Mouse (Mus musculus) spleen, embryonic (tissue): ENCODE measurements around the gene Col25a1.

Source experiments
- CTCF ChIA-PET: fragments of 350-600 bp; sonication (Branson Sonifier 250); formaldehyde crosslinking; loops from one replicate; lab custom pipeline; 2022; lab: Charles Lee

The Col25a1 gene

DNA sequence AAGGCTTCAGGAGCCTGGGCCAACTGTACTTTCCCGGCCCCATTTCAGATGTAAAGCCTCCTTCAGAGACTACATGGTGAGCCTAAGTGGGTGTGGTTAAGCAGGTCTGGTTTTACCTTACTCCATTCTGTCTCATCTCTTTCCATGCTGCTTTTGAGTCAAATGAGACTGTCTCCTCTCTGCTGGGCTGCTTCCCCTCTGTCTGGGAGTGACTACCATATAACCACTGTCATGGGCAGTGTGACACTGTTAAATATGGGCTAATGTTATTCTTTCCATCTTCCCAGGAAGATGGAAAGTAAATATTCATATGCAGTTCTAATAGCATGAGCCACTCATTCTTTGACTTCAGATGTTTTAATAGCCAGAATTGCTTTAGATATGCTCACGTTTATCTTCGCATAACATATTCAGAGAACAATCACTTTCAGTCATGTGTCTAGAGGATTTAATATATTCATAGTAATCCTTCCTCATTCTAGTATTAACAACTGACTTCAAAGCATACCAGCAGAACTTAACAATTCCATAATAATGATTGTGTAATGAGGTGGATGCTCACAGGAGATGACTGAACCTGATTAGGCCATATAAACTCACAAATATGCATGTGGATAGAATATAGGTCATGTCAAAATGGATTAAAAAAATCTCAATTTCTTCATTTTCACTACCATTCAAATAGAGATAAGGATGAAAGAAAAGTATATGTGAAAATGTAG, 243.5 kb downstream of the Col25a1 start:
- CTCF ChIA-PET, result no interaction called here

DNA sequence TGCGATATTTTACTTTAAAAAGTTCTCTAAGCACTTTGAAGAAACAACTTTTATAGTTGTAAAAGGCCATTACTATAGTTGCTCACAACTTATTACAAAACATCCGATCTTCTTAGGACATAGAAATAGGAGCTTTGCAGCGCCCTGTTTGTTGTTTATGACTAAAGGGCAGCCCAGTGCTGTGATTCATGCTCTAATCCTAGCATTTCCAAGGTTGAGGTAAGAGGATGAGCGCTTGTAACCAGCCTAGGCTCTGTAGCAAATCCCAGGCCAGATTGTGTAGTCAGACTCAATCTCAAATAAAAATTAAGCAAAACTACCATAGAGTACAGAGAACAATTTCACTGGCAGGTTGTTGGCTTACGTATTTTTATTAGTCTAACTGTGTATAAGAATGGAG, 246.5 kb downstream of the Col25a1 start:
- CTCF ChIA-PET, result no interaction called here

DNA sequence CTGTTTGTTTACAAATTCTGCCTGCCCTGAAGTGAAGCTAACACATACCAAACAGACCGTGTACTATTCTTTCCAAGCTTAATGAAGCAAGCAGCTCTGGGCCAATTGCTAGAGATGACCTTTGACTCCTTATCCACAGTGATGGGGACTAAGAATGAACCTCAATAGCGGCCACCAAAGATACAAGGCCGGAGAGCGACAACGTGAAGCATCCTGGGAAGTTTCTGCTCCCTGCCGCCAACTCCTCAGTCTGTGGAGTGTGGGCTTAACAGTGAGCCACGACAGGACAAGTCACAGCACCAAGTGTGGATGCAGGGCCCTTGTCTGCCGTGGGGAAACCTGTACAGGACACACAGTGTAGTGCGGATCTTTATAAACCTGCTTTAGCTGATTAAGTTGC, 247.3 kb downstream of the Col25a1 start:
- CTCF ChIA-PET, result no interaction called here

- CTCF ChIA-PET, result no interaction called here
Measured at GRCm38 (mm10) chr3:130380299-130380845, 249.1 kb downstream of the Col25a1 start.

DNA sequence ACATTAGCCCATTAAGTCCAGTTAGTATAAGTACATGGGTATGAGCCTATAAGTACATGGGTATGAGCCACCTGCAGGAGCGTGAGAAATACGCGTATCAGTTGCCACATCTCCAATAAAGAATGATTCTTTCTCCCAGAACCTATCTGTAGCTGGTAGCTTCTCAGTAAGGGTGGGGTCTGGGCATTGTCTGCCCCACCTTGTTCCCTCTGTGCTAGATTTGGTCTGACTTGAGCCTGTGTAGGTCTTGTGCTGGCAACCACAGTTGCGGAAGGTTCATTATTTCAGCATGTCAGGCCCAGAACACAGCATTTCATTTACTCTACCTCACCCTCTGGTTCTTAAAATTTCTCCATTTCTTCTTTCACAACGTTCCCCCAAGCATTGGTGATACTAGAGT, 250.4 kb downstream of the Col25a1 start:
- CTCF ChIA-PET, result no interaction called here

DNA sequence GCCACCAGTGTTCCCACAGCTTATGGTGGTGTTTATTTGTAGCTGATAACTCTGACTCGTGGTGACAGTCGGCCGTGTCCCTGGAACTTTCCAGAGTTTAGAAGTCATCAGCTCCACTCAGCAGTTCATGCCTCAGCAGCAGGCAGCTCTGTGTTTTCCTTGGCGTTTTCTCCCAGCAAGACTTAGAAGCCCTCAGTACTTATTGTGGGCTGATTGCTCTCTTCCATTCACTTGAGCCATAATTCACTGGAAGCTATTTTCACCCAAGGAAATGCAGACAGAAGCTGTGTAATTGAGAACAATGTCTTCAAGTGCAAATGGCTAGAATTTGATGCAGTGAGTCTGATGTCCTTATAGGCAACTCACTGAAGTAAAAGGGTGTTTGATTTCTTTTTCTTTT, 254.6 kb downstream of the Col25a1 start:
- CTCF ChIA-PET, result interaction anchor here (0.7 kb wide), 1 partner anchor 242 kb away, joined by 5 read pairs; no protein-coding TSS in a partner anchor

DNA sequence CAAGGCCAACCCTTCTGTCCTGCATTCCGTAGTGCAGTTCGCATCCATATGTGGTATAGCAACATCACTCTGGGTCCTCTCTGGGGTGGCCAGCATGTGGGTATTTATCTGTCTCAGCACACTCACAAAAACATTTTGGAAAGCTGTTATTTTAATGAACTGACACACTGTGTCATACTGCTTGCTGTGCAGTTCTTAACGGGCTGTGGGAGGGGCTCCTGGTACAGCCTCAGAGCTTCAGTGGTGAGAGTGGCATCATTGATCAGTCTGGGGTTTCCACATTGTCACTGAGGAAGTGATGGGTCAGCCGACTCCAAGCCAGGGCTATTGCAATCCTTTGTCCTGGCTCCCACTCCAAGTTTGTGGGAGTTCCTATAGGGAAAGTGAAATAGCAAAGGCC, 255.9 kb downstream of the Col25a1 start:
- CTCF ChIA-PET, result no interaction called here

DNA sequence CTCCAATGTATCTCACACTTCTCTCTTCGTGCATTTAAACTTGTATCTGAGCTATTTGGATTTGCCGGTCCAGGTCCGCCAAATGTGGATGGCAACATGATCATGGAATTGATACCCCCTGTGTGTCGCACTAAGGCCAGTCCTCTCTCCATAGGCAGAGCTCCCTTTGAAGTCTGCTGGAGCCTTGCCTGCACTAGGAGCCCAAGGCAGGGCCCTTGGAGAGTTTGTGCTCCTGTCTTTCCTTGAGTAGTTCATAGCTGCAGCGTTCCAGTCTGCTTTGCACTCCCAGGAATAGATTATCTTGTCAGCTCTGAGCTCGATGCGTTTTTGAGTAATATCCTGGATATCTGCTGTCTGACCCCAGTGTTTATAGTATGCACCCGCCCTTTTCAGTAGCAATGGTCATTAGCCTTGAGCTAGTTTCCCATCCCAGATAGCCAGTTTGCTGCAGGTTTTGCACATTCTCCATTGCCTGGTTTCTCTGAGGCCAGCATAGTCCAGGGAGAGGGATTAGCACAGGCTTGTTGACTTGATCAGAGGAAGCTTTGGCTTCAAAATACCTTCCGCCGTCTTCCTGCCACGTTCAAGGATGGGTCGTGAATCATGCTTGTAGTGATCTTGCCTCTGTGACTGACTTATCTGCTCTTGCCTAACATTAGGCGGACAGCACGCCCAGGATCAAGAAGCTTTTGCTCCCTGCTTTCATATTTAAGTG, 258.1 kb downstream of the Col25a1 start:
- CTCF ChIA-PET, result no interaction called here

- CTCF ChIA-PET, result no interaction called here
Measured at GRCm38 (mm10) chr3:130396636-130397035, 265.3 kb downstream of the Col25a1 start.

DNA sequence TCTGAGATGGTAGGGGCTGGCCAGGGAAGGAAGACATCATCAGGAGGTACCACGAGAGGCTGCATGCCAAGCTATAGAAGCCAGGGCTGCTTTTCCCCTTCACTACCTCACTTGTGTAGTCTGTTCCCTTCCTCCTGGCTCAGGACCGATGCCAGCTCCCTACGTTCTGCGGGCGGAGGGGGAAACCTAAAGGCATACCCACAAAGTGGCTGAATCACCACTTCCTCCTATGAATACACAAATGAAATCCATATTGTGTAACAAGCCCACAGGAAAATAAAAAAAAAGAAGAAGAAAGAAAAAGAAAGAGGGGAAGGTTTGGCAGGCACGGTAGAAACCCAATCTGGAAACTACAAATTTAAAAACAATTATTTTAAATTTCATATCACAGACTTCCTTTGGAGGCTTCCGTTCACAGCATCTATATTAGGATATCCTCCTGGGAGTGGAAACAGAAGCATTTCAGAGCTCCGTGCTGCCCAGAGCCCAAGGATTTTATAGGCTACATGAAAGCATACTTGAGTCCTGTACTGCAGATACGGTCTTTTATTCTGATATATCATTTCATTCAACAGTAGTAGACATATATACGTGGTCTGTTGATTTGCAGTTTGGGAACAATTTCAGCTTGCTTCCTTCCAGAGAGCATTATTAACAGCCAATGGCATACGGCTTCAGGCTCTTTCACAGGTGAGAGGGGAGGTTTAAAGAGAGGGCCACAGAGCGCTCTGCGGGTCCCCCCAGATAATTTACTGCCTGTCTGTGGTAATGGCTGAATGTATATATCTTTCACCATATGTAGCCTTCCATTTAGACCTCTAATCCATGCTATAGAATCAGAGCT, 269.6 kb downstream of the Col25a1 start:
- CTCF ChIA-PET, result no interaction called here

DNA sequence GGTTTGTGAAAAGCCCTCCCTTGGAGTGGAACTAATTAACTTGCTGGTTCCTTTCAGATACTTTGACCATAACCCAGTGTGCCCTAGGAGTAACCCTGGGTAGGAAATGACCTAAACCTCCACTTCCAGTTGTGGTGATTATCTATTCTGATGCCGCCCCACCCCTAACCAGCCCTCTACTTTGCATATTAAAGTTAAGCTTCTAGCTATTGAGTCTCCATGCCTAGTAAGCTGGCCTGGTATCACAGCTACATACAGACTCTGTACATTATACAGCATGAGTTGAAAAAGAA, 270.2 kb downstream of the Col25a1 start:
- CTCF ChIA-PET, result no interaction called here

DNA sequence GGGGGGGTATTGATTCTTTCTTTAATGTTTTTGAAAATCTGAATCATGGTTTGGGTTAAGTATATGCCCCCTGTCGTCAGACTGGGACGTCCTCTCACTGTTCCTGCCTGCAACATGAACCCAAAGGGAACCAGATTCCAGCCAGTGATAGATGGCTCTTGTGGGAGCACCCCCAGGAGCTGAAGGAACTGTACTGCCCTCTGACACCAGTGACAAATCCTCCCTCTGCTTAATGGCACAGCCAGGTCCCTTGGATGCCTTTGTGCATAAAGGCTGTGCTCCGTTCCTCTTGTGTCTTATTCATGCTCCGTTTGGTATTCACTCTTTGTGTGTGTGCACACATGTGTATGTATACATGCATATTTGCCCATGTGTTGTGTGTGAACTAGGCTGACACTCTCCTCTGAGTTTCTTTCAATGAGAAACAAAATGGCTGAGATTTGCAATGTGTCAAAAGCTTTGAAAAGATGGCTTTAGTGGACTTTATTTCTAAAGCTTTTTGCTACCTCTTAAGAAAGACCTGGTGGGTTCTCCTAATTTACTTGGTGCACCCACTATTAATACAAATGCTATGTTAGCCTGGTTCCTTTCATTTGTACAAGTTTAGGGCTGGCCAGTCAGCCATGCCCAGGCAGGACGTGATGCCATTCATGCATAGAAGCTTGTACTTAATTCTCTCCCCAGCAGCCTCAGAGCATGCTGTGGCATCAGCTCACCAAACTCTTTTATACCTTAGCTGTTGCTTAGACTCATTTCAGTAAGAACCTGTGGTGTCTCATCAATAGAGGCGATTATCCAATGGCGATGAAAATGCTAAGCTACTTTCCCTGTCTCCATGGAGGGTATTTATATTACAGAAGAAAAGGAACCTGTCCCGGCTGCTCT, 273.5 kb downstream of the Col25a1 start:
- CTCF ChIA-PET, result no interaction called here

DNA sequence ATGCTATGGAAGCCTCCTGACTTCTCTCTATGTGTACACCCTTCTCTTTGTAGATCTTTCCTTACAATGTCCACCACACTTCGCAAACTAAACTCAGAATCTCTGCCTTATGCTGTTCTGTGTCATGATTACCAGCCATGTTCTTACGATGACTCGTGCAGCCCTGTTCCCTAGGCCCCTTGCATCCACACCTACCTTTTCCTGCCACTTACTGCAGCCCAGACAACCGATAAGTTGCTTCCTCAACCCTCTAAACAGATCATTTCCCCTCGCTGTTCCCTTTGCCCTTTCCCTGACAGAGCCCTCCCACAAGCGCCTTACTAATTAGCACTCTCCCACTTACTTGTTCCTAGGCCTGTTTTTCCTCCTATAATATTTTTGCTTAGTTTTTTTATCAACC, 275.9 kb downstream of the Col25a1 start:
- CTCF ChIA-PET, result no interaction called here

- CTCF ChIA-PET, result no interaction called here
Measured at GRCm38 (mm10) chr3:130413239-130413638, 281.9 kb downstream of the Col25a1 start.

DNA sequence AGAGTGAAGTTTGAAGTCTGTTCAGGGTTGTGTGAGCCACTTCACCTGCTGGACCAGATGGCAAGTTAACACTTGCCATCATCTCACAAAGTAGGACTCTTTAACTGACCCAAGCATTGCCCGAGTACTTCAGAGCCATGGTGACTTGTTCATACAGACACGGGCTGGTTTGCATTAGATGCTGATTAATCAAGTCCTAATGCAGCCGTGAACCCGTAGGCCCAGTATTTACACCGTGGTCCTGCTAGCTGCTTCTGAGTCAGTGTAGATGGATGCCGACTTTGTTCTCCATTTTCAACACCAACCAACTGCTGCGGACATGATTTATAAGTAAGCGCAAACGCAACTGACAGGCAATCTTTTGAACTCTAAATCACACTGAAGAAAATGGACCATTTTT, 287.6 kb downstream of the Col25a1 start:
- CTCF ChIA-PET, result no interaction called here

GRCm38 (mm10) chr3:130428796-130429195, 297.5 kb downstream of the Col25a1 start:
- CTCF ChIA-PET, result no interaction called here

- CTCF ChIA-PET, result no interaction called here
Measured at GRCm38 (mm10) chr3:130430052-130430451, 298.8 kb downstream of the Col25a1 start.

DNA sequence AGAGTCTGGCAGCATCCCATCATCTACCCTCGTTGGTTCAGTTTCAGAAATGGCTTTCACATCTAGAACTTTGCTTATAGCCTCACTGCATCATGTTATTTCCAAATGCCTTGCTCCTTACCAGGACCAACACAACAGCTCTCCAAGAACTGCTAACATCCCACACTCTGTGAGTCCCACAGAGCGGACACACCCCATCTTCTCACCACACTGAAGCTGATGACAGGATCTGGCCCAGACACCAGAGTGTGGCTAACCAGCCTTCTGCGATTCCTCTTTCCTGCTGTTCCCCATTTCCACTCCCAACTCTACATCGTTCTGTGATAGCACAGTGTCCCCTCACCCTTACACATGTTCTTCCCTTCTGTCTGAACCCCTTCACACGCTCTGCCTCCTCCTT, 301.5 kb downstream of the Col25a1 start:
- CTCF ChIA-PET, result no interaction called here

- CTCF ChIA-PET, result no interaction called here
Measured at GRCm38 (mm10) chr3:130436956-130437355, 305.7 kb downstream of the Col25a1 start.

DNA sequence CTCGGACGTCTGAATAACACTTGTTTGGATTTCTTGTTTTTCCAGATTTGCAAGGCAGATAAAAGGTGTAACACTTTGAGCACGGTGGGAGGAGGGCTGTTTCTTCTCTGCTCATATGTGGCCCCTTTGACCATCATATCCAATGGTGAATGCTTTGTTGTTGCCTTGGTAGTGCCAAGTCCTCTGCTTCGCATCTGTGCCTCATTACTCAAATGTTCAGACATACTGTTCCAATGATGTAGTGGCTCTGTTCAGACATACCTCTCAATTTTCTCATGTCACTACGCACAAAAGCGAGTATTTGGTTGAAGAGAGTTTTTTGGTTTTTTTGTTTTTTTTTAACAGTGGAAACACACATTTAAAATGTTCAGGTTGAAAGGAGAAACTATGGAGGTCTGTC, 308.5 kb downstream of the Col25a1 start:
- CTCF ChIA-PET, result no interaction called here

DNA sequence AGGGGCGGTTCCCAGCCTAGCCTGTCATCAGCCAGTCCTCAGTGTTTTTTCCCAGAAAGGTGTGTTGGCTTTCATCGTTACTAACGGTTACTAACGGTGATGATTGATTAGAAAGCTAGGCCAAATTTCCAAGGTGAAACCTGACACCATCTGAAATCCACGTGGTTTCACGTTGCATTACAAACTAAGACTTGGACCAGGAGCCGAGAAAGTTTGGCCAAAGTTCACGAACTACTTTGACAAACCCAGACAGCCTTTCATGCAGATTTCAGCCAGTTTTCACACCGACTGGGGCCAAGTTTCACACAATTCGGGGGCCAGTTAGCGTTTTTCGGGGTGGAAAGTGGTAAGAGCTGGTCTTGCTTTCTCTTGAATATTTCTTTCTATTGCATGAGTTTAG, 309.4 kb downstream of the Col25a1 start:
- CTCF ChIA-PET, result no interaction called here
